Mouse (Mus musculus) adrenal gland, adult (tissue): ENCODE results near the gene Tlr11.

Experiments
- DNase-seq, 2 experiments: peaks; one replicate each; pipeline ENCODE4 v3.0.0; 2022 to 2023; ENCODE audit warnings: low spot score in 1 of 2; ENCODE audit not compliant: inconsistent age in 2 of 2

Tlr11 gene

DNA sequence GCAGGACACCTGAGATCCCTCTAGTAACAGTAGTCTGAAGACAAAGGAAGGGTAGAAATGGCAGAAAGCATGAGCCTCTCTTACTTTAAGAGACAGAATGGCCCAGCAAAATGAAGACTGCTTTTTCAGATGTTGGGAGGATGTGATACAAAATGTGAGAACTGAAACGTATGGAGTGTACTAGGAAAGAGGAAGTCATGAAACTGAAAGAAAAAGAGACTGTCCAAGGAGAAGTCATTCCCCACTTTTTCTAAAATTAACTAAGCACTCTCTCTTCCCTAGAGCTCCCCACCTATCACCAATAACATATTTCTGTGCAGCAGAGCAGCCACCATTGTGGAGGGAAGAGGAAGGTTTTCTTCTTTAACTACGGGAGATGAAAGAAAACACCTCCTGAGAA lies at the start of gene Tlr11:
TSS of gene Tlr11 (plus strand) at position 322 of the 400 bp plus-strand sequence.
- no peak for DNase-seq

DNA sequence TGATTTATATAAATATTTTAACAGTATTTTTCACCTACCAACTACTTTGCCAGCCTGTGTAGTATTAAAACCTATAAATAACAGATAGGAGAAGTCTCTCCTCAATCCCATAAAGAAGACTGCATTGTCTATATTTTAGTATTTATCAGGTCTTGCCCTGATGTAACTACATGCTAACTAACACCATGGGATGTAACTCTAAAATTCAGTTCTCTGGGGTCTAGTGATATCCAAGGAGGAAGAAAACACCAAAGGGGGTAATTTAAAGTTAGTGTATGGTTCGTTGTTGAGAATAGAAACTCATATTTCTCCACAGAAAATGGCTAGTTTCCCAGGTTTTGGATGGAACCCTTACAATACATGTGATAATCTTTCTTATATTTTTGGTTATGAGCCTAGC lies 31.1 kb upstream of the Tlr11 start, which contains the start of gene Olfr734:
TSS of gene Olfr734 (minus strand) at position 101 of the 400 bp plus-strand sequence.
- DNase-seq, result no peak

DNA sequence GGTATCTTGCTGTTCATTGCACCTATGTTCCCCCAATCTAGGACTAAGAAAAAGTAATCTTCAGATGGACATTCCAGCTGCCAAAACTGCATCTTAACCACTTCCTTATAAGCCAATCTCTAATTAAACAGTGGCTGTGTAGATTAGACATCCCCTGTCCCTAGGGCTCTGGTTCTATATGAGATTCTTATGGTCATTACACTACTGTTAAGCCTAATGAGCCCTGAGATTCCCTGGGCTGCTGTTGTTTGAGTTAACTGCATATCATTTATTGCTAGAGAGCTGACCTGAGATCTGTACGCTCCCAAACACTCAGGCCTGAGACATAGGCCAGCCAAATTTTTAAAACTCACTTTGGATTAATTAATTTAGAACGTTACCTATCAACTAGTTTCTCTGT lies 8.9 kb upstream of the Tlr11 start, which contains the start of gene Olfr735:
TSS of gene Olfr735 (minus strand) at position 77 of the 400 bp plus-strand sequence.
- DNase-seq, result no peak

DNA sequence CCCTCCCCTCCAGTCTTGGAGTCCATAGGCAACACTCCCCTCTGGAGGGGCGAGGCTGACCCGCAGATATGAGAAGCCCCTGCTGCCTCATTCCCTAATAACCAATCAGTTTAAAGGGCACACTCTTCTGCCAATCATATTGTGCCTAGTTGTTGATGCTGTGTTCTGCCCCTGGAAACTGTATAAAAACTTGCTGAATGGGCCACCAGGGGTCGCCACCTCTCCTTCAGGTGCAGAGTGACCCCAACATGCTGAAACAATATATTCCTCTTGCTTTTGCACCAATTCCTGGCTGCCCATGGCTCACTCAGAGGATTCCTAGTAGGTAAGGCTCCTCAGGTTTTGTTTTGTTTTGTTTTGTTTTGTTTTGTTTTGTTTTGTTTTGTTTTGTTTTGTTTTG lies 5.3 kb upstream of the Tlr11 start:
- peak; percentile 11 to 66 for DNase-seq

DNA sequence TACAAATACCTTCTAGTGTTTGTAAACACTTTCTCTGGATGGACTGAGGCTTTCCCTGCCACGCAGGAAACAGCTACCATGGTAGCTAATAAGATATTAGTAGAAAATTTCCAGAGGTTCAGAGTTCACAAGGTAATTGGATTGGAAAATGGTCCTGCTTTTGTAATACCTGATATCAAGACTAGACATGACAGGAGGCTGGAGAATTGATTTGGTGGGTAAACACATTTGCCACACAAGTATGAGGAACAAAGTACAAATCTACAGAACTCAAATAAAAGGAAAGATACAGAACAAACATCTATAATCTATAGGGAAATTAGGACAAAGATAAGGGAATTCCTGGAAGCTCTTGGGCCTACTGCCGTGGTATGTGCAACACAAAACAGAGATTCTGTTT lies 989 bp upstream of the Tlr11 start:
- DNase-seq, result no peak

DNA sequence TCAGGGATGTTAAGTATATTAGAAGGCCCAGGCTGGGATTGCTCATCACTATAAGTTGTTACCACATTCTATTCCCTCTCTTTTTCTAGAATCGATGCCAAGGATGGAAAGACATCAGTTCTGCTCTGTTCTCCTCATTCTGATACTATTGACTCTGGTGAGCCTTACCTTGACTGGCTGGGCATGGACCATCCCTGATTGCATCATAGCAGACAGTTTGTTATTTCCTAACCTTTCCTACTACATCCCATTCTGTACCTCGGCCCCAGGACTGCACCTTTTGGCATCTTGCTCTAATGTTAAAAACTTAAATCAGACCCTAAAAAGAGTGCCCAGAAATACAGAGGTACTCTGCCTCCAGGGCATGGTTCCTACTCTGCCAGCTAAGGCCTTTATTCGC lies 2.8 kb downstream of the Tlr11 start:
- DNase-seq, result no peak

DNA sequence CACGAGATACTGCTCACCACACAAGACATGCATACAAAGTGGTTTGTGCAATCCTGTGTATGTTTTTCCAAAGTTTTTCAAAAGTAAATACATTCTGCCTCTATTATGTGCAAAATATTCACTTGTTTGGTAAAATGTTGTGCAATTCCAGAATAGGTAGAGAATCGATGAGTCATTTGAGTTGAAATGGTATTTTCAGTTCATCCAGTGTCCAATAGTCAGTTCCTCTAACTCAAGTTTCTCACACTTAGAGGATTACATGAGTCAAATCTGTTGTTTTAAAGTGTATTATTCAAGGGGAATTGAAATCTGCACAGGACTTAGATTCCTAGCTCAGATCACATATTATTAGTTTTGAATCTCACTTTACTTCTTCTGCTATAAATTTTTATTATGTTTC lies 5.8 kb downstream of the Tlr11 start:
- no peak for DNase-seq

DNA sequence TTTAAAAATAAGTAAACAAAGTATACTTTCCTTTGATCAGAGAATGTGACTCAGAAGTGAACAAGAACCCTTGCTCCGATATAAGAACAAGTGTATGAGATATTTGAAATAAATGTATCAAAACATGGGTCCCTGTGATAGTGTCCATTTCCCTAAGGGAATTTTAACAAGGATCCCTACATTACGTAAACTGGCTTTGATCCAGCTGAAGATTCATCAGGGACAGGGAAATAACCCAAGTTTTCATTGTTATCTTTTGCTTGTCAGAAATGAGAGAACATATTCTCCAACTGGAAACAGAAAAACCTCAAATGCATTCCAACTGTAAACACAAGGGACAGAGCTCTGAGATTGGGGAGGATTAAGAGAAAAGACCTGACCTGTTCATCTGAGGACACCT lies 23.1 kb downstream of the Tlr11 start, which contains the start of gene Olfr736:
TSS of gene Olfr736 (plus strand) at position 301 of the 400 bp plus-strand sequence.
- DNase-seq, result no peak

DNA sequence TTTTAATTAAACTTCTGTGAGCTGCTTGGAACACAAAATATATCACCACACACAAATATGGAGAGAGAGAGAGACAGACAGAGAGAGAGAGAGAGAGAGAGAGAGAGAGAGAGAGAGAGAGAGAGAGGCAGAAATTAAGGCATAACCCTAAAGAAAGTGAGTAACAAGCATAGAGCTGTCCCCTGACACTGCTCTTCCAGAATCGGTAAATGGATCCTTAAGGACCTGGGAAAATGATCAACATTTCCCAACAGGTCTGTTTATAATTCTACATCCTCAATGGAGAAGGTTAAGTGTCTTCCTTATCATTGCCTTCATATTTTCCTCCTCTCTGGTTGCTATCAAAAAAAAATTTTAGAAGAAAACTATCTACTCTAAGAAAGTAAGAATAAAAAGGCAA lies 49.6 kb downstream of the Tlr11 start, which contains the start of gene Olfr738:
TSS of gene Olfr738 (plus strand) at position 301 of the 400 bp plus-strand sequence.
- DNase-seq, result no peak
